In the genomic region with DNA sequence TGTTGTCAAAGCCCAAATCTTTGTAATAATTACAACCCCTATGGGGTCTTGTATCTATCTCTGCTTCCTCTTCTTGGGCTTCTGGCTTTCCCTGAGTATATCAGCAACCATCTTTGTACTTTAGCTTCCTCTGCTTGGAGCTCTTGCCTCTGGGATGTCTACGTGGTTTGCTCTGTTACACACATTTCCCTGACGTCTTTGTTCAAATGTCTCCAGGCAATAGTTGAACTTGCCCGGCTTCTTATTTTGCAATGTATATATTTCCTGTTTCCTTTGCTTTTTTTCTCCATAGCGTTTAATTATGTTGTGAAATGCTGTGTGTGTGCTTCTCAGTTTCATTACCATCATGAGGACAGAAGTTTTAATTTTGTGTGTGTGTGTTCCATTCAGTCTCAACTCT, we compare ENCODE assay signal across 30 mouse cellular contexts. TPM values are rescaled to one million over a fixed set of nuclear protein-coding genes. Genes with fewer than 3 reads are reported as not detected.
DNase-seq lines count a peak whose midpoint lies in the region; ATAC-seq and TF ChIP-seq lines count a peak whose summit lies in the region.
"Had no signal": no experiment of that assay in that cellular context is flagged by ENCODE, and none has a peak within 500 bp of the region (broad histone marks: within the 10 kb centered on the region; RNA-seq: fewer than 3 reads in every experiment).

No protein-coding gene starts in this region.

- H3K4me2 ChIP-seq in liver, postnatal 0 days (ENCODE audit: low read depth, low read length), result no peak overlapping the region
- no peak overlapping the region for H3K4me2 ChIP-seq in liver, embryonic 12.5 days
- H3K4me2 ChIP-seq in forebrain, embryonic 15.5 days (replicated peaks), result no peak overlapping the region
- H3K4me2 ChIP-seq: embryonic facial prominence, embryonic 12.5 days; embryonic facial prominence, embryonic 15.5 days; forebrain, embryonic 12.5 days; heart, embryonic 12.5 days; heart, embryonic 15.5 days; hindbrain, embryonic 14.5 days had no signal

- H3K9ac ChIP-seq in liver, postnatal 0 days (replicated peaks), result no peak overlapping the region
- H3K9ac ChIP-seq in liver, embryonic 12.5 days, result no peak overlapping the region
- no peak overlapping the region for H3K9ac ChIP-seq in forebrain, embryonic 15.5 days (replicated peaks)
- H3K9ac ChIP-seq: embryonic facial prominence, embryonic 12.5 days; embryonic facial prominence, embryonic 15.5 days; forebrain, embryonic 12.5 days; heart, embryonic 12.5 days; heart, embryonic 15.5 days; hindbrain, embryonic 14.5 days had no signal

- ATAC-seq in liver, postnatal 0 days, result peak; percentile 31
- ATAC-seq in liver, embryonic 12.5 days, result no peak
- 0 out of 2 replicates have a peak, but pooled peaks have one; percentile 21 for ATAC-seq in megakaryocyte, adult 5-6 weeks (ENCODE audit: poor library complexity, severe bottlenecking)
- ATAC-seq in forebrain, embryonic 15.5 days (replicated peaks), result no peak
- ATAC-seq: activated CD4-positive, CD25-positive, alpha-beta regulatory T cell, adult 4 months; CD4-positive, CD25-positive, alpha-beta regulatory T cell, adult 4 months; forebrain, embryonic 16.5 days; hindbrain, postnatal 0 days; inflammation-experienced regulatory T-cells, adult 6 months had no signal

- H3K36me3 ChIP-seq in liver, postnatal 0 days (replicated peaks; ENCODE audit: insufficient read depth, low read length), result no peaks in the 10 kb centered on the region
- no peaks in the 10 kb centered on the region for H3K36me3 ChIP-seq in liver, embryonic 12.5 days
- no peaks in the 10 kb centered on the region for H3K36me3 ChIP-seq in forebrain, embryonic 15.5 days
- H3K36me3 ChIP-seq: embryonic facial prominence, embryonic 12.5 days; embryonic facial prominence, embryonic 15.5 days; forebrain, embryonic 12.5 days; heart, embryonic 12.5 days; heart, embryonic 15.5 days had no signal

- no peak overlapping the region for H3K4me3 ChIP-seq in liver, postnatal 0 days (ENCODE audit: low read depth, low read length)
- H3K4me3 ChIP-seq in liver, embryonic 12.5 days, result no peak overlapping the region
- no peak overlapping the region for H3K4me3 ChIP-seq in forebrain, embryonic 15.5 days
- H3K4me3 ChIP-seq: embryonic facial prominence, embryonic 12.5 days; embryonic facial prominence, embryonic 15.5 days; forebrain, embryonic 12.5 days; heart, embryonic 12.5 days; heart, embryonic 15.5 days had no signal

- no peak for TF ChIP-seq CTCF in liver, postnatal 0 days (IDR thresholded peaks at IDR 0.05; ENCODE audit: low read depth)

- no peak overlapping the region for H3K27ac ChIP-seq in liver, postnatal 0 days (ENCODE audit: low read depth)
- H3K27ac ChIP-seq in liver, embryonic 12.5 days, result no peak overlapping the region
- H3K27ac ChIP-seq in forebrain, embryonic 15.5 days (replicated peaks), result no peak overlapping the region
- H3K27ac ChIP-seq: embryonic facial prominence, embryonic 12.5 days; embryonic facial prominence, embryonic 15.5 days; forebrain, embryonic 12.5 days; heart, embryonic 15.5 days; hindbrain, embryonic 14.5 days; hindbrain, postnatal 0 days had no signal

- peaks cover 8% of the 10 kb centered on the region for H3K27me3 ChIP-seq in liver, postnatal 0 days (ENCODE audit: insufficient read depth, low read length)
- H3K27me3 ChIP-seq in liver, embryonic 12.5 days (replicated peaks), result peaks cover 17% of the 10 kb centered on the region
- H3K27me3 ChIP-seq in forebrain, embryonic 15.5 days, result peaks cover 13% of the 10 kb centered on the region
- H3K27me3 ChIP-seq: embryonic facial prominence, embryonic 15.5 days had no signal

- H3K9me3 ChIP-seq in liver, postnatal 0 days (ENCODE audit: low read length), result no peaks in the 10 kb centered on the region
- H3K9me3 ChIP-seq in liver, embryonic 12.5 days (replicated peaks), result no peaks in the 10 kb centered on the region
- H3K9me3 ChIP-seq in forebrain, embryonic 15.5 days, result no peaks in the 10 kb centered on the region
- H3K9me3 ChIP-seq: embryonic facial prominence, embryonic 12.5 days; embryonic facial prominence, embryonic 15.5 days; forebrain, embryonic 12.5 days; heart, embryonic 12.5 days; heart, embryonic 15.5 days had no signal

- TF ChIP-seq EP300 in liver, postnatal 0 days (IDR thresholded peaks at IDR 0.05; ENCODE audit: low read depth), result no peak

- WGBS in liver, postnatal 0 days (ENCODE audit: insufficient replicate concordance), result 43% methylated on average over 4 of the region's 4 CpGs
- WGBS in liver, embryonic 12.5 days (ENCODE audit: insufficient replicate concordance), result 41% methylated on average over 4 of the region's 4 CpGs
- WGBS in forebrain, embryonic 15.5 days, result 75% methylated on average over 4 of the region's 4 CpGs

- no peak for DNase-seq in liver, postnatal 0 days
- peak; percentile 26 for DNase-seq in 416B (ENCODE audit: low read depth)
- peak; percentile 26 for DNase-seq in fat pad, adult 2 months (ENCODE audit: extremely low read depth, low read depth, low spot score)
- no peak for DNase-seq in T-cell, adult 2 months (ENCODE audit: low spot score)
- DNase-seq: adrenal gland, adult 8-10 months; adrenal gland, postnatal 25 days; cerebellum, adult 11-12 months; cerebellum, adult 8-10 months; cerebellum, postnatal 10 days; cerebellum, postnatal 36 days; gastrocnemius, postnatal 10 days; gastrocnemius, postnatal 36 days; heart, adult 18-20 months; heart, postnatal 10 days; heart, postnatal 4 days had no signal

- no peaks in the 10 kb centered on the region; the same call in 1 of the 2 replicates for H3K4me1 ChIP-seq in liver, postnatal 0 days (ENCODE audit: insufficient read depth)
- H3K4me1 ChIP-seq in liver, embryonic 12.5 days, result no peaks in the 10 kb centered on the region
- peaks cover 11% of the 10 kb centered on the region for H3K4me1 ChIP-seq in forebrain, embryonic 15.5 days
- H3K4me1 ChIP-seq: embryonic facial prominence, embryonic 12.5 days had no signal

RNA-seq across cellular contexts. Expression of a gene that starts 4.5 kb away (rescaled TPM):
- polyA plus RNA-seq in liver, postnatal 0 days (2015; fragmentation: Nextera tagmentation; extraction: Ambion mirVana), result 19.0 and 30.1 TPM in 2 replicates
- 0.61 and 0.69 TPM in 2 replicates for polyA plus RNA-seq in liver, embryonic 12.5 days (2016; fragmentation: Nextera tagmentation; extraction: Ambion mirVana)
- total RNA-seq in megakaryocyte, adult 5-6 weeks (2015), result 0.69 and 5.3 TPM in 2 replicates
- total RNA-seq in megakaryocyte, adult 5-6 weeks (2017), result 0.62 and 1.7 TPM in 2 replicates
- 2.2 and 2.7 TPM in 2 replicates for polyA plus RNA-seq in forebrain, embryonic 15.5 days (2015; fragmentation: Nextera tagmentation; extraction: Ambion mirVana)
- total RNA-seq: MEL had no signal
- polyA plus RNA-seq: CD4-positive, CD25-positive, alpha-beta regulatory T cell, adult 4 months; inflammation-experienced regulatory T-cells, adult 6 months had no signal

Comparison
In these comparisons a context has a peak if more than half of its experiments do, and no peak if none do; other contexts are left out.
1. ATAC-seq: peak in liver, postnatal 0 days (single experiment) and megakaryocyte, adult 5-6 weeks (single experiment); none in liver, embryonic 12.5 days (single experiment) and forebrain, embryonic 15.5 days (single experiment).
2. DNase-seq: peak in 416B (single experiment) and fat pad, adult 2 months (single experiment); none in liver, postnatal 0 days (single experiment) and T-cell, adult 2 months (single experiment).